Mouse (Mus musculus) CD8-positive naive resting alpha-beta T cell, adult 57 days (primary cell): Measurements from ENCODE around the gene Psg19. TPM values are rescaled to one million over a fixed set of nuclear protein-coding genes. Genes with fewer than 3 reads are reported as not detected.

Experiments
- total RNA-seq: library from RNA; stranded (reverse); gene quantifications from one replicate; pipeline ENCODE4 v1.2.4, GENCODE M21; 2023

Gene Psg19
- not detected for total RNA-seq

GRCm38 (mm10) chr7:18798420-18798819 is at the start of gene Psg19:
Gene Psg19 (minus strand): TSS chr7:18798520.

DNA sequence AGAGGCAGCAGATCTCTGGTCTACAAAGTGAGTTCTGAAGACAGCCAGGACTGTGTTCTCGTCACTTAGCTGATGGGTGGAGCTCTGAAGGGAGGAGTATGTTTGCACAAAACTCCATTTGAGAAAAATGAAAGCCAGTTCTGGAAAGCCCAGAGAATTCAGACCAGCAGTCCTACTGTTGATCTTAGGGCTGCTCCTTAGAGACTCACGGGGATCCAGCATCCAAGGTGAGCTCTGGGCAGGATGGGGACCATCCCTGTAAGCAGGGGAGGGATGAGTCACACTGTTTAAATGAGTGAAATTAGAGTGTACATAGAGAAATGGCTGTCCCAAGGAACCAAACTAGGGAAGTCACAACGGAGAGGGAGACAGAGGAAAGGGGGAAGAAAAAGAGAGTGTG is 41.5 kb upstream of the Psg19 start, which contains the start of gene Mill2:
Mill2 (plus strand) TSS at position 102 of the 400 bp plus-strand sequence.

GRCm38 (mm10) chr7:18821507-18821906 is 23.2 kb upstream of the Psg19 start, which contains the start of gene Psg17:
Gene Psg17 (minus strand): TSS chr7:18821607.

Other genes starting within 250 kb of the Psg19 start
- gene Psg27, start 231.2 kb downstream of the Psg19 start, total RNA-seq: not detected
- not detected for gene Psg23, start 182.0 kb downstream of the Psg19 start, total RNA-seq
- not detected for gene Psg21, start 141.8 kb downstream of the Psg19 start, total RNA-seq
- gene Psg20, start 112.3 kb downstream of the Psg19 start, total RNA-seq: not detected
- gene Psg22, start 80.4 kb downstream of the Psg19 start, total RNA-seq: not detected
- not detected for gene Psg17, start 23.1 kb upstream of the Psg19 start, total RNA-seq
- gene Mill2, start 41.4 kb upstream of the Psg19 start, total RNA-seq: not detected
- 9.7 TPM for gene Pglyrp1, start 72.8 kb upstream of the Psg19 start, total RNA-seq
- gene Ccdc61, start 111.9 kb upstream of the Psg19 start, total RNA-seq: 20.6 TPM
- not detected for gene Nova2, start 127.4 kb upstream of the Psg19 start, total RNA-seq
- not detected for gene Nanos2, start 188.9 kb upstream of the Psg19 start, total RNA-seq
- 1.7 TPM for gene Mypop, start 192.7 kb upstream of the Psg19 start, total RNA-seq
- 29.4 TPM for gene Irf2bp1, start 205.5 kb upstream of the Psg19 start, total RNA-seq
- gene Foxa3, start 225.0 kb upstream of the Psg19 start, total RNA-seq: not detected
- 95.9 TPM for gene Sympk, start 225.9 kb upstream of the Psg19 start, total RNA-seq